Mouse (Mus musculus) brain, embryonic 14.5 days (tissue): ENCODE measurements at regions not wholly inside any gene's neighbourhood (a gene's known extent, or its start where the extent isn't known, plus 50 kb on each side); places are given as distances from the start of the nearest gene placed in this dataset.

Experiments used
- DNase-seq: peaks from one replicate; pipeline ENCODE4 v3.0.0-alpha.2; 2011; ENCODE audit warnings: low read depth
- CTCF ChIP-seq: fragments of 200-500 bp; IDR thresholded peaks from 2 replicates; pipeline ENCODE4 v1.5.1; 2012; ENCODE audit warnings: inconsistent platforms, mild to moderate bottlenecking, moderate library complexity, borderline replicate concordance; ENCODE audit not compliant: insufficient read depth, insufficient read length; ENCODE audit errors: extremely low read depth
- POLR2A ChIP-seq: fragments of 200-500 bp; IDR thresholded peaks from 2 replicates; pipeline ENCODE4 v1.6.1; 2012; ENCODE audit warnings: mild to moderate bottlenecking, inconsistent platforms, borderline replicate concordance; ENCODE audit not compliant: poor library complexity, insufficient read depth, insufficient read length, severe bottlenecking; ENCODE audit errors: extremely low read depth

- TF ChIP-seq CTCF (no peak), POLR2A (no peak)
- no peak for DNase-seq
Measured at GRCm38 (mm10) chr1:158129243-158129770, 226.8 kb downstream of the Brinp2 start.

GRCm38 (mm10) chr1:158147525-158147924 lies 208.6 kb downstream of the Brinp2 start:
- DNase-seq, result peak; percentile 85
- TF ChIP-seq POLR2A (no peak), CTCF (no peak)

GRCm38 (mm10) chr1:158148035-158148434 lies 208.1 kb downstream of the Brinp2 start:
- DNase-seq, result no peak
- TF ChIP-seq POLR2A (no peak), CTCF (no peak)

- peak; percentile 72 for DNase-seq
Measured at GRCm38 (mm10) chr1:158161111-158161510, 195.0 kb downstream of the Brinp2 start.

GRCm38 (mm10) chr1:158161533-158161932 lies 194.6 kb downstream of the Brinp2 start:
- peak; percentile 80 for DNase-seq
- no peak for TF ChIP-seq CTCF
- no peak for TF ChIP-seq POLR2A

More at GRCm38 (mm10) chr1:158161111-158161510, 195.0 kb downstream of the Brinp2 start:
- TF ChIP-seq CTCF, result no peak
- TF ChIP-seq POLR2A, result no peak

GRCm38 (mm10) chr1:158163411-158163810 lies 192.7 kb downstream of the Brinp2 start:
- TF ChIP-seq CTCF (no peak), POLR2A (no peak)
- no peak for DNase-seq

GRCm38 (mm10) chr1:158170006-158170405 lies 186.1 kb downstream of the Brinp2 start:
- no peak for DNase-seq
- no peak for TF ChIP-seq POLR2A
- TF ChIP-seq CTCF, result no peak

GRCm38 (mm10) chr1:158180095-158180494 lies 176.0 kb downstream of the Brinp2 start:
- DNase-seq, result peak; percentile 32
- TF ChIP-seq POLR2A (no peak), CTCF (peak; percentile 8; the same call in 1 of the 2 replicates)

- TF ChIP-seq CTCF, result no peak
- no peak for TF ChIP-seq POLR2A
- DNase-seq, result no peak
Measured at GRCm38 (mm10) chr1:158181296-158181695, 174.8 kb downstream of the Brinp2 start.

- DNase-seq, result peak; percentile 33
Measured at GRCm38 (mm10) chr1:158187651-158188050, 168.5 kb downstream of the Brinp2 start.

GRCm38 (mm10) chr1:158192841-158193551 lies 163.1 kb downstream of the Brinp2 start:
- TF ChIP-seq CTCF (peak; percentile 8; the same call in 1 of the 2 replicates), POLR2A (no peak)
- DNase-seq, result peak; percentile 59

More at GRCm38 (mm10) chr1:158187651-158188050, 168.5 kb downstream of the Brinp2 start:
- no peak for TF ChIP-seq POLR2A
- TF ChIP-seq CTCF, result no peak
